Mouse (Mus musculus) ES-Bruce4 (cell line): ENCODE results near the gene Zbtb20. TPM values are rescaled to one million over a fixed set of nuclear protein-coding genes. Genes with fewer than 3 reads are reported as not detected.

Experiments
- H3K27ac ChIP-seq: 2 replicates; pipeline ENCODE4 v1.5.1; 2012; ENCODE audit warnings: low read length, inconsistent platforms; ENCODE audit not compliant: insufficient read depth
- H3K27me3 ChIP-seq: 2 replicates; pipeline ENCODE4 v1.6.1; 2012; ENCODE audit warnings: mild to moderate bottlenecking, low read length, inconsistent platforms; ENCODE audit not compliant: control insufficient read depth, poor library complexity, insufficient read depth, severe bottlenecking
- H3K36me3 ChIP-seq: 2 replicates; pipeline ENCODE4 v1.6.1; 2012; ENCODE audit warnings: inconsistent platforms, mild to moderate bottlenecking, low read length, moderate library complexity; ENCODE audit not compliant: control insufficient read depth, poor library complexity, insufficient read depth, severe bottlenecking
- H3K4me1 ChIP-seq: one replicate; pipeline ENCODE4 v1.8.1; 2011; ENCODE audit warnings: low read length; ENCODE audit not compliant: control insufficient read depth, insufficient read depth
- H3K4me3 ChIP-seq: 2 replicates; pipeline ENCODE4 v1.5.1; 2011; ENCODE audit warnings: low read depth, mild to moderate bottlenecking, low read length
- H3K9ac ChIP-seq: 2 replicates; pipeline ENCODE4 v1.6.1; 2012; ENCODE audit warnings: low read depth, mild to moderate bottlenecking, inconsistent platforms; ENCODE audit not compliant: poor library complexity, severe bottlenecking
- H3K9me3 ChIP-seq: replicated peaks from 2 replicates; pipeline ENCODE4 v1.6.1; 2012; ENCODE audit warnings: mild to moderate bottlenecking, low read length, inconsistent platforms; ENCODE audit not compliant: control insufficient read depth, poor library complexity, insufficient read depth, severe bottlenecking
- CTCF ChIP-seq: IDR thresholded peaks from one replicate; pipeline ENCODE4 v1.8.1; 2011; ENCODE audit warnings: low read depth, low read length
- EP300 ChIP-seq: IDR thresholded peaks from 2 replicates; pipeline ENCODE4 v1.6.1; 2011; ENCODE audit warnings: low read depth, low read length; ENCODE audit not compliant: insufficient read depth
- POLR2A ChIP-seq: IDR thresholded peaks from one replicate; pipeline ENCODE4 v1.8.1; 2011; ENCODE audit warnings: low read length; ENCODE audit not compliant: insufficient read depth
- polyA plus RNA-seq: library from polyadenylated mRNA; stranded (reverse); fragments of >200 nt; gene quantifications from 2 replicates; pipeline ENCODE4 v1.2.4, GENCODE M21; 2011; ENCODE audit warnings: low read depth; ENCODE audit not compliant: missing spikeins, insufficient read depth, insufficient read length

Gene Zbtb20
- polyA plus RNA-seq, 1 experiment = 9.9 TPM

DNA sequence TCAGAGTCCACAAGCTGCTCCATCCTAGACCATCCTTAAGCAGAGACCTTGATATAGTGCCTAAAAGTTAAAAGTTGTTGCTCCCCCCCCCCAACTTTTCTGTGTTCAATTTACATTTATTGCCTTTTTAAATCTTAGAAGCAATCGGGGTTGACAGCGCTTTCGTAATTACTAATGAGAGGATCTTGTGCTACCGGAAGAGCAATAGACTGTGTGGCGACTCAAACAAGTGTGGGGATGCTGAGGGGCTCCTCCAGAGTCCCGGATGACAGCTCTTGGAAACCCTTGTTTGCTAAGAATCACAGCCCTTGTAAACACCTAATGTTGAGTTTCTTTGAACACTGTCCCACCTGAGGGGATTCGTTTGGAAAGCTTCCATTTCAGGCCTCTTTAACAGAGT lies 758.4 kb downstream of the Zbtb20 start:
- Histone ChIP-seq H3K4me3 (no peak overlapping the region), H3K27me3 (peaks cover 2% of the 10 kb centered on the region; the same call in 1 of the 2 replicates), H3K27ac (no peak overlapping the region), H3K4me1 (peaks cover 2% of the 10 kb centered on the region), H3K36me3 (no peaks in the 10 kb centered on the region), H3K9me3 (no peaks in the 10 kb centered on the region), H3K9ac (no peak overlapping the region)
- TF ChIP-seq EP300 (no peak), POLR2A (no peak), CTCF (no peak)

DNA sequence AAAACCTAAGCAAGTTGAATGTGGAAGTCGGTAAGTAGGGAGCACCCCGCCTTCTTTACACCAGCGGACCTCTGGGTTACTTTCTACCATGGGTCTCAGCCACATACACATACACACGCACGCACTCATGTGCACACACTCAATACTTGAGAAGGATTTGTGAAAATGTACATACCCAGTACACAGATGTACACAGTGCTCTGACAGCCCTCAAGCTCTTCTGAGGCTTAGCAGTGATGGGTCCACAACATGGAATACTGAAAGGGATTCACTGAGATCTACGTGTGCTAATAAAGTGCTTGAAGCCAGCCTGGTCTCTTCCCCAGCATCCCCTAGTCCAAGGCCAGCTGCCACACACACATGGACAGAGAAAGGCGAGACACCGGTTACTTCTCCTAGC lies 761.6 kb downstream of the Zbtb20 start:
- H3K9me3 ChIP-seq = no peaks in the 10 kb centered on the region
- no peak overlapping the region for H3K9ac ChIP-seq
- no peak overlapping the region for H3K4me3 ChIP-seq
- H3K36me3 ChIP-seq = no peaks in the 10 kb centered on the region
- peaks cover 2% of the 10 kb centered on the region for H3K4me1 ChIP-seq
- H3K27ac ChIP-seq = no peak overlapping the region
- peaks cover 2% of the 10 kb centered on the region; the same call in 1 of the 2 replicates for H3K27me3 ChIP-seq
- TF ChIP-seq CTCF (no peak), EP300 (no peak), POLR2A (no peak)

DNA sequence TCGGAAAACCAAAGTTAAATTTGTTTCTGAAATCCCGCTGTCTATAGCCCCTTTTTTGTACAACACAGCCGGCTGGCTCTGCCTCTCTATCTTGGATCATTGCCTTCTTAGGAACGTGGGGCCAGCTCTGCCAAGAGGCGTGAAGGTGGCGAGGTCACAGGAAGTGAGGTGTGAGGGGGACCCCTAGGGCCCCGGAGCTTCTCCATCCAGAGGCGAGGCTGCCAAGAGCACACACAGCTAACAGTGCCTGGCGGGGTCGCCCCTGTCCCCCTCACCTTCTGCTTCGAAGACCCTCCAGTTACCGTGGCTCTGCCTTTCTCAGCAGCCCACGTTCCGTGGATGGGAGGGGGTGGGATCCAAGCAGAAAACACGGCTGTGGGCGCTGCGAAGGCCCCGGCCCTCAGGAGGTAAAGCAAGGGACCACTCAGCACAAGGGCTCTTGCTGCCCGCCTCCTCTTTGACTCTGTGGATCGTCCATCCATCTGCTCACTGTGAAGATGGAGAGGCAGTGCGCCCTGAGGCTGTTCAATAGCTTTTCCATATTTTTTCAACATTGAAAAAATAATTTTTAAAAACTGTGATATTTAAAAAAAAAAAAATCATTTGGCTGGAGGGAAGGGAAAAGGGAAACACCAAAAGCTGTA lies 762.8 kb downstream of the Zbtb20 start:
- no peaks in the 10 kb centered on the region for H3K9me3 ChIP-seq
- H3K27ac ChIP-seq = no peak overlapping the region
- H3K4me1 ChIP-seq = peaks cover 2% of the 10 kb centered on the region
- no peaks in the 10 kb centered on the region for H3K36me3 ChIP-seq
- no peak overlapping the region for H3K4me3 ChIP-seq
- H3K27me3 ChIP-seq = peaks cover 2% of the 10 kb centered on the region; the same call in 1 of the 2 replicates
- TF ChIP-seq CTCF = no peak
- no peak overlapping the region for H3K9ac ChIP-seq

DNA sequence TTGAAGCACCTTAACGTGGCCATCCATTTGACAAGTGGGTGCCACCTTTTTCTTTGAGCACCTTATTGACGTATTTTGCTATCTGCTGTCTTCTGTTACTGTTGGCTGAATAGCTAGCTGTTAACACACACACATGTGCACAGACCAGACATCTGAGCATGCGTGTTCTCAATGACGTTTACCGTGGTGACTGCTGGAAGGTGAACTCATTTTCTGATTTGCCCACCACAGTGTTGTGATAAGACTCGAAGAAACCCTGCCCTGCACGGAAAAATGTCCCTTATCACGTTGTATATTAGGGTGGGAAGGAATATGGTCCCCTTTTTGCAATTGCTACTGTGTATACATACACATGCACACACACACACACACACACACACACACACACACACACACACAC lies 765.5 kb downstream of the Zbtb20 start:
- Histone ChIP-seq H3K9ac (no peak overlapping the region), H3K4me3 (no peak overlapping the region), H3K27ac (no peak overlapping the region), H3K4me1 (peaks cover 2% of the 10 kb centered on the region), H3K27me3 (peaks cover 2% of the 10 kb centered on the region; the same call in 1 of the 2 replicates), H3K9me3 (no peaks in the 10 kb centered on the region), H3K36me3 (no peaks in the 10 kb centered on the region)
- TF ChIP-seq EP300 (no peak), CTCF (no peak), POLR2A (no peak)

DNA sequence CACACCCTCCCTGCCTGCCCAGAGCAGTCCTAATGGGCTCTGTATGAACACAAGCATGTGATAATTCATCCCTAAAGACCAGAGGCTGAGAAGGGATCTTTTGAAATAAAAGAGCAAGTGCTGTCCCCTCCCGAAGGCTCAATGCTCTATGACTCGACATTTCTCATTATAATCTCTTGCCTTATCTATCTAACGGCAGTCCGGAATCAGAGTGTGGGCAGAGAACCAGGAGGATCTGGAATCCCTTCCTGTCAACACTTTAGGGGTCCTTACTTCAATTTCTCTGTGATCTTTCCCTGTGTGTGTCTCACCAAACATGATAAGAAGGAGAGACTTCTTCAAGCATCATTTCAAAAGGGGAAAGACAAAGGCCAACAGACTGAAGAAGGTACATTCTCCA lies 770.2 kb downstream of the Zbtb20 start:
- Histone ChIP-seq H3K9me3 (no peaks in the 10 kb centered on the region), H3K27me3 (no peaks in the 10 kb centered on the region), H3K4me3 (no peak overlapping the region), H3K36me3 (no peaks in the 10 kb centered on the region), H3K4me1 (no peaks in the 10 kb centered on the region), H3K9ac (no peak overlapping the region), H3K27ac (no peak overlapping the region)
- no peak for TF ChIP-seq EP300
- no peak for TF ChIP-seq POLR2A
- TF ChIP-seq CTCF = no peak

DNA sequence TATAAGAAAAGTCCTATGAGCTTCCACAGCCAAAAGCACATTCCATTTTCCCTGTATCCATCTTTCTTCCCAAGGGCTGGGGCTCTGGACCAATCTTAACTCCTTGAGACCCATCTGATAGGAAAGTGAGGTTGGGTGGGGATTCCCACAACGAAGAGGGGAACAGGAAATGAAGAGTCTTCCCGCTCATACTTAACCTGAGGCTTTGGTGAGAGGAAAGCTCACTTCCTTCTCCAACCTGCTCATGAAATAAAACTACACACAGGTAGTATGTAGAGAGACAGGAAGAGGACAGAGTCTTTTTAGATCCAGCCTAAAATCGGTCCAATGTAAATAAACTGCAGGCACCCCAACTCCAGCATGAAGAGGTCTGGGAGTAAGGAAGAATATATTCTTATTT lies 771.3 kb downstream of the Zbtb20 start:
- TF ChIP-seq EP300 (no peak), POLR2A (no peak), CTCF (no peak)
- H3K27me3 ChIP-seq = no peaks in the 10 kb centered on the region
- H3K36me3 ChIP-seq = no peaks in the 10 kb centered on the region
- no peak overlapping the region for H3K4me3 ChIP-seq
- no peaks in the 10 kb centered on the region for H3K9me3 ChIP-seq
- H3K9ac ChIP-seq = no peak overlapping the region
- no peak overlapping the region for H3K27ac ChIP-seq
- no peaks in the 10 kb centered on the region for H3K4me1 ChIP-seq
